Mouse (Mus musculus) right cerebral cortex, adult 18-20 months (tissue): Measurements from ENCODE around the gene Nceh1.
A peak's percentile ranks its signal among the peaks of the same experiment; 100 is the strongest.

Experiments
- DNase-seq: peaks from one replicate; pipeline ENCODE4 v3.0.0; 2022; ENCODE audit warnings: mixed read lengths

Gene Nceh1

DNA sequence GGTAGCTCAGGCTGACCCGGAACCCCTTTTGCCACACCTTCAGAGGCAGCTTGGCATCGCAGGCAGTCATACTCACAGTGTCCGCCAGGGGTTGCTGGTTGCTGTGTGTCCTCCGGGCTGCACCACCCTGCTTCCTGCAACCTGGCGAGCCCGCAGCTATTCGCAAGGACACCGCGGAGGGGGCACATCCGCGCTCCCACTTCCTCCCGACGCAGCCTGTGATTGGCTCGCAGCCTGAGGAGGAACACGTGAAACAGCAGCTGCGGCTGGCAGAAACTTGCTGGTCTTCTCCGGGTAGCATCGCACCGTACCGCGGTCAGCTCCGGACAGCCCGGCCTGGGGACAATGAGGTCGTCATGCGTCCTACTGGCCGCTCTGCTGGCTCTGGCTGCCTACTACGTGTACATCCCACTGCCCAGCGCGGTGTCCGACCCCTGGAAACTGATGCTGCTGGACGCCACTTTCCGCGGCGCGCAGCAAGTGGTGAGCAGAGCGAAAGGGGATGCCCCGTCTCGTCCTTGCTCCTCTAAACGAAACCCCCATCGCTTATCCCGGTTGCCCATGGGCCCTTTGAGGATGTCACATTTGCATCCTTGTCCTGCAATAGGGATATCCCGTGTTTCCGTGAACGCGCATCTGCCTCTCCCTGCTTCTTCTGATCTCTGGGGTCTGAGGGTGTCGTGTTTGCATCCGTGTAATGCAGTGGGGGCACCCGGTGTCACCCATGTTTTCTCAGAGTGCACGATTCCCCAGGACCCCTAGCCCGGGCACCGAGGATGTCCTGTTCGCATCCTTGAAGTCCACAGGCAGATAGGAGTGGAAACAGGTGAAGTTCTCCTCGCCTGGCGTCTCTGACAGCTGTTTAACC is at the start of gene Nceh1:
Gene Nceh1, plus strand, starts transcription at position 233 of the 868 bp plus-strand sequence.
- peak; percentile 97 for DNase-seq

- DNase-seq, result no peak
Observed at GRCm38 (mm10) chr3:27140101-27140500, 42.7 kb upstream of the Nceh1 start.

DNA sequence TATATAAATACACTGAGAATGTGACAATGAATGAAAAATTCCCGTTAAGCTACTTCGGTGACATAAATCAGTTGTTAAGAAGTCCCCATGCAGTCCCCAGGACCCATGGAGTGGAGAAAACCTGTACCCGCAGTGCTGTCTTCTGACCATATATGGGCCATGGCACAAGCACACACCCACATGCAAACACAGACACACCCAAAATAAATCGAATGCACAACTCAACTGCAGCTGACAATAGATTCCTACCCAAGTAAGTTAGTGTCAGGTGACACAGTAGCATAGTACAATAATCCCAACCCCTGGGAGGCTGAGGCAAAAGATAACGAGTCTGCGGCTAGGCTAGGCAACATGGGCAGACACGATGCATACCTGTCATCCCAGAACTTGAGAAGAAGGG is 39.2 kb upstream of the Nceh1 start:
- DNase-seq, result no peak

DNA sequence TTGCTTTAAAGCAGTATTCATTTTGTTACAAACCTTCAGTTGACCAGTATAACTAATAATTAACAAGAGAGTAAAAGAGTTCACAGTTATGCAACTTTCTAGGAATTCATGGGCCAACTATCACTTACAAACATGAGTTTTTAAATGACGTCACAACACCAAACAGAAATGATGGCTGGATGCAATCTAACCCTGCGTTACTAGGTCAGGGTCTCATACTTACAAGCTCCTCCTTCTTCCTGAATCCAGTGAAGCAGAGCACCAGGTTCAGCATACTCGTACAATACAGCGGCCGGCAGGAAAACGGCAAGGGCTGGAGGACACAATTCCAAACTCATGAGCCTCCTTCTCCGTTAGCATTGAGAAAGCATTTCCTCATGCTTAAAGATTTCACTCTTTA is 37.0 kb upstream of the Nceh1 start:
- no peak for DNase-seq

DNA sequence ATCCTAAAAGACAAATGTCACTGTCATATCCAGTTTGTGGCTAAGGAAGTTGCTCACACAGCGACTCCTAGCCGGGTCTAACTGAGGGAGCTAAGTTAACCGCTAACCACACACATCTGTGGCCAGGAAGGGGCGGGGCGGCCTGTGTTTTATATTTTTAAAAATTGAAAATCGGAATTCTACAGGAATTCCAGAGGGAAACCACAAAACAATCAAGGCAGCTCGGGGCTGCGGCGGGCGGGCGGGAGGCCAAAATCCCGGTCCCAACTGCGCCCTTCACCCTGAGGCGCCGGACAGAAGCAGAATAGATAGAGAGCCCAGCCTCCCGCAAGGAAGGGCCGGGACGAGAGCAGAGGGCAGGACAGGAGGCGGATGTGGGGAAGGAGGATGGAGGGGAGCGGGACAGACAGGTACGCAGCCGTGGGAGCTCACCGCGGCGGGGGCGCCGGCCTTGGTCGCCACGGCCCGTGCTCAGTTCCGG is 29.5 kb upstream of the Nceh1 start:
- no peak for DNase-seq

DNA sequence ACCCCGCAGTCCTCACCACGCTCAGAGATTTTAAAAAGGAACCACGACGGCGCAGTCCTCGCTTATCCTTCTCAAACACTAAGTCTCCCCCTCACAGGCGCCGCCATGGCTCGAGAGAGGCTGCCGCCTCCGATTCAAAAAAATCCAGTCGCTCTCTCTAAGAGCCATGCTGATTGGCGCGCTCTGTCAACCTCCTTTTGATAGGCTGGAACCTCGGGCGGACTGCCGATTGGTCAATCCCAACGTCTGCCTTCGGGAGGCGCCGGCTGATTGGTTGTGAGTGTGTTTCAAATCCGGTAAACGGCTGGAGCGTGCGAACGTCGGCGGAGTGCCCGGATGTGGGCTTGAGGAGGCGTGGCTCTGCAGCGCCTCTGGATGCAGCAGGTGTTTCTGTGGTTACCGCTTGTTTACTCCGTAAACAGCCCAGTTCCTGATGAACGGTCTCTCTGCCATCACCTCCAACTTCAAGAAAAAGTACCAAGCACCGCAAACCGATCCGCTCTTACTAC is 29.0 kb upstream of the Nceh1 start, which contains the start of gene Ect2:
Gene Ect2, minus strand, starts transcription at position 178 of the 509 bp plus-strand sequence.
- DNase-seq, result peak; percentile 99

DNA sequence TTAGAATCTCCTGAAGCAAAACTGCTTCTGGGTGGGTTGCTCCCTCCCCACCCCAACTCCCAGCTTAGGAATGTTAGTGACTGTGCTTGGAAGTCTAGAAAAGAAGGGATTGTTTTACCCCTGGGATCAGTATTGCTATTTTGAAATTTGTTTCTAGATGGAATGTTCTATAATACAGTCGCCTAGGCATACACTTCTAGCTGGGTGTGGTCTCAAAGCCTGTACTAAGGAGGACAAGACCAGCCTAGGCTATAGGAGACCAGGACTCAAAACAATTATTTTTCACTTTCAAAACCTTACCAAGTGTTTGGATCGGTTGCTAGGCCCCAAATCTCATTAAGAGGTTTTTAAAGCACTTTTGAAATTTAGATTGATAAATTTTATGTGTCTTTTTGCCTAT is 28.5 kb upstream of the Nceh1 start:
- DNase-seq, result no peak

GRCm38 (mm10) chr3:27155051-27155855 is 27.5 kb upstream of the Nceh1 start:
- DNase-seq, result no peak

- DNase-seq, result no peak
Observed at GRCm38 (mm10) chr3:27155856-27156593, 26.7 kb upstream of the Nceh1 start.

- no peak for DNase-seq
Observed at GRCm38 (mm10) chr3:27156594-27156949, 26.2 kb upstream of the Nceh1 start.

DNA sequence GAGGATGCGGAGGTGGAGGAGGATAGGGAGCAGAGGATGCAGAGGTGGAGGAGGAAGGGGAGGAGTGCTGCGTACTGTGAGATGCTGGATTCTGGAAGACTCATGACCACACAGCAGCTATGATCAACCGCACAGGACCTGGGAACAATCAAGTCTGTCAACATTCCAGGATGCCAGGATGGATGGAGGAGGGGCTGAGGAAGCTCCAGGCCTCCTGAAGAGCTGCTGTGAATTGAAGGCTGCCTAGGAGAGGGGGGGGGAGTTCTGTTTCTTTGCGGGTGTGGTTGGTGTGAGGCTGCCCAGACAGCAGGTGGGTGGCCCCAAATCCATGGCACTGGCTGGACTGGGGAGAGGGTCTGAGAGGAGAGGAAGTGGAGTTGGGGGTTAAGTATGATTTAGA is 23.9 kb upstream of the Nceh1 start:
- no peak for DNase-seq

DNA sequence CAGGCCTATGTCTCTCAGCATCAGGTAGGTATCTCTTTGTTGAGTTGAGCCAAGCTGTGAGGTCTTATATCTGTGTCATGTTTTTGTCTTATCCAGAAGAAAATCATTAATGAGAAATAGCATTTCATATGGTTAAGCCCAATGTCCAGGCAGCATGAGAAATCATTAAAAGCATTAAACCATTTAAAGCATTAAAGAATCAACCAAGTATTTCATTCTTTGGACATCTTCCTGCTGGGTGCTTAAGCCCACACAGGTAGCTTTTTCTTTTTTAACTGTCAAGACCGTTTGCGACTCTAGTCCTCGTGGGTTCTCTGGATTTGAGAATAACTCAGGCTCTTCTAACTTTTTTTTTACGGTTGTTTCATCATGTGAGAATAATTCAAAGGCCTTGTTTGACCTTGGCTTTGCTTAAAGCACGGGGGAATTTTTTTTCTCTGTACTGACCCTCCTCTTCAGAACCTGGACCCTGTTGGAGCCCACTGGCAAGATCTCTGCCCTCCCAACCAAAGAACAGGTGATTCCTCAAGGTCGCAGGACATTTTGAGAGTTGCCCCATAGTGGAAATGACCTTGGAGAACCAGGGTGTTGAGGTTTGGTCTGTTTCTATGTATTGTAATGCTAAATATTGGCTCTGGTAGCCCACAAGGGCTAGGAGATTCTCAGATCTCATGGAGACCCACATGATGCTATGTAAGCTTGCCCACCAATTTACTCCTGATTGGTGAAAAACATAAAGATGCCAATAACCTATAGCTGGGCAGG is 20.9 kb upstream of the Nceh1 start:
- DNase-seq, result no peak

DNA sequence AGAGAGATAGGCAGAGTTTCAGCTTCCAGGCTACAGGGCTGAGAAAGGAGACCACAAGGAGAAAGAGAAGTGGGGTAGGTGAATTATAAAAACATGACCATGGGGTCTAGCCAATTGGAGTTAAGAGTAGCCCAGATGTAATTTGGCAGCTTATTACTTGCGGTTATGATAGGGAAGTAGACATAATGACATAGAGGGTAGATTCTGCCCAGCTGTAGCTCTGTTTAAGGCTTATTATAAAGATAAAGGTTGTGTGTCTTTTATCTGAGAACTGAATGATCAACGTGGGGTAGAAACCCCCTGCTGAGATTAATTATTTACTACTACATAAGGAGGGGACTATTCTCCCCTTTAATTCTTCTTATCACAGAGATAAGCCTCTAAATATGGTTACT is 20.4 kb upstream of the Nceh1 start:
- DNase-seq, result no peak

DNA sequence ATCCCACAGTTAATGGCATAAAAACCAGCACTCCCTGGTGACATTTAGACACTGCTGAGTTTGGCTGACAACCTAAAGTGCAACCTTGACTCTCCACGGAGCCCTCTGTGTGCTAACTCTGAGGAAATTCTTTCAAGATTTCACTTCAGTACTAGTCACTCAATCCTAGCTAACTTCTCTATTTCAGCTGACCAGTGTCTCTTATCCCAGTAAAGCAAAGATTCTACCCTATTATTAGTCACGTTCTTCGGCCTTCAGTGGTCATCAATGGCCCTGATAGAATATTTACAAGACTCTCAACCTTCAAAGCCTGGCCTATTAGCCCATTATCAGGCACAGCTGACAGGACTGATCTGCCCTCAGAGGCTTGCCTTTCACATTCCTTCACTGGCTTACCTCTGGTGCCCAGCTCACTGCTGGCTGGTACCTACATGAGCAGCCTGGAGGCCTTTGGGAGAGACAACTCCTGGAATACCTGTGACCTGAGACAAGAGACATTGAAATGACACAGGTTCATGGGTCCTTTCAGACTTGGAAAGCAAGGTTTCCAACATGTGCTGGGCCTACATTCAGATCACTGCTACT is 17.2 kb upstream of the Nceh1 start:
- no peak for DNase-seq

DNA sequence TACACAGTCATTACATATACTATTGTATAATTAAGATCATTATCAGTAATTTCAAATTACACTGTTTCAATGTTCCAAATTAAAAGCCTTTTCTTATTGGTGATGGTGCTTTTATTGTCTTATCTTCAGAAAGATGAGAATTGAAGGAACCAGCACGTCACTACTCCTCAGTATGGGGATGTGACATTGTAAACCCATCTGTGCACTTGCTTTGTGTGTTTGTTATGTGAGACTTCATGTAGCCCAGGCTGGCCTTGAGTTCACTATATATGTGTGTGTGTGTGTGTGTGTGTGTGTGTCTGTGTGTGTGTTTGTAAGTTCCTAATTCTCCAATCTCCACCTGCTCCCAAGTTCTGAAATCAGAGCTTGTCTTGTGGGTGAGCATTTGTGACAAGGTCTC is 12.5 kb upstream of the Nceh1 start:
- no peak for DNase-seq

DNA sequence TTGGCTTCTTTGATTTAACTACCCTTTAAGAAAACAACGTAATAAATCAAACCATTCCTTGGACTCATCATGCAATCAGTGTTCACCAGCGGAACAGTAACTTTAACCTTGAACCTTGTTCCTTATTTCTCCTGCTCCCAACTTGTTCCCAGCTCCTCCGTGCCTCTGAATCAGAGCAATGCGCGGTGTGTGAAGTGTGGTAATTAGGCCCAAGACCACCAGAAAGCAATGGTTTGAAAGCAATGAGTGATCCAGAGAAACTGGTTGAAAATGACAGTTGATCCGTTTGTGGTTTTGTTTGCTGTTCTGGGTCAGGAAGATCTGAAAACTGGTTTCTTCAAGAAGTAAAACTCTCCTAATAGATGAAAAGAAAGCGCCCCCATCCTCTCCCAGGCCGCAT is 3.1 kb upstream of the Nceh1 start:
- no peak for DNase-seq

DNA sequence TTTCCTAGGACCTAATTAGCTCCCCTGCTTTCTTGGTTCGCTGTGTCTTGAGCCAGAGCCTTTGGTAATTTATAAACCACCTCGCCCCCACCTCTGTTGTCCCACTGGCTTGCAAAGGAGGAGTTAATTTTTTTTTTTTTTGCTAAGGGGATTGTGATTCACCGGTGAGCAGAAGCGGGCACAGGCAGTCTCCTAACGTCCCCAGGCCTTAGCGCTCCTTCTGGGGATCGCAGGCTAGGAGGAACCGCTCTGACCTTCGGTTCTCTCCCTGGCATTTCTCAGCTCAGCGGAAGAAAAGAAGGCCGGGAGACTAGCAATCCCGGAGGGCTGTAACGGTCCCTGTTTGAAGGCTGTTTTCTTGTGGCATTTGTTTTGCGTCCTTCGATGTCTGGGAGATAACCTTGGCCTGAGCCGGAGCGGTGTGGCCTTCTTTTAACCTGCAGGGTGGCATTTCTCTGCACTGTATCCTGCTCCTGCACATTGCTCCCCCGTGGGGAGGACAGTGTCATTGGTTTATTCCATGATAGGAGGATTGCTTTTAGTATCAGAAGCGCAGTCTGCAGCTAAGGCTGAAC is 923 bp downstream of the Nceh1 start:
- peak; percentile 50 for DNase-seq

DNA sequence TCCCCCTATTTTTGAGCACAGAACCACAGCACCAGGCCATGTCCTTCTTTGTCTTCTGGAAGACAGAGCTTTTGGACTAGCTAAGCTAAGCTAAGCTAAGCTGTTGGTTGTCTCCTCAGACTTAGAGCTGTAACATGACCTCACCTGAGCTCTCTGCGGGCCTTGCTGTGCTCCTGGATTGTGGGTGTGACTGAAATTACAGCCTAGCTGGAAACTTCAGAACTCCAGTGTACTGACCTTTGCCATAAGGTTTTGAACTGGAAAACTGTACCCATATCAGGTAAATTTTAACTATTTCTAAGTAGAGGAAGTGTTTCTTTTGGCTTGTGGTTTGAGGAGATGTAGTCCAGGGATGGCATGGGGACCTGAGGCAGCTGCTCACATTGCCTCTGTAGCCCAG is 5.6 kb downstream of the Nceh1 start:
- no peak for DNase-seq

DNA sequence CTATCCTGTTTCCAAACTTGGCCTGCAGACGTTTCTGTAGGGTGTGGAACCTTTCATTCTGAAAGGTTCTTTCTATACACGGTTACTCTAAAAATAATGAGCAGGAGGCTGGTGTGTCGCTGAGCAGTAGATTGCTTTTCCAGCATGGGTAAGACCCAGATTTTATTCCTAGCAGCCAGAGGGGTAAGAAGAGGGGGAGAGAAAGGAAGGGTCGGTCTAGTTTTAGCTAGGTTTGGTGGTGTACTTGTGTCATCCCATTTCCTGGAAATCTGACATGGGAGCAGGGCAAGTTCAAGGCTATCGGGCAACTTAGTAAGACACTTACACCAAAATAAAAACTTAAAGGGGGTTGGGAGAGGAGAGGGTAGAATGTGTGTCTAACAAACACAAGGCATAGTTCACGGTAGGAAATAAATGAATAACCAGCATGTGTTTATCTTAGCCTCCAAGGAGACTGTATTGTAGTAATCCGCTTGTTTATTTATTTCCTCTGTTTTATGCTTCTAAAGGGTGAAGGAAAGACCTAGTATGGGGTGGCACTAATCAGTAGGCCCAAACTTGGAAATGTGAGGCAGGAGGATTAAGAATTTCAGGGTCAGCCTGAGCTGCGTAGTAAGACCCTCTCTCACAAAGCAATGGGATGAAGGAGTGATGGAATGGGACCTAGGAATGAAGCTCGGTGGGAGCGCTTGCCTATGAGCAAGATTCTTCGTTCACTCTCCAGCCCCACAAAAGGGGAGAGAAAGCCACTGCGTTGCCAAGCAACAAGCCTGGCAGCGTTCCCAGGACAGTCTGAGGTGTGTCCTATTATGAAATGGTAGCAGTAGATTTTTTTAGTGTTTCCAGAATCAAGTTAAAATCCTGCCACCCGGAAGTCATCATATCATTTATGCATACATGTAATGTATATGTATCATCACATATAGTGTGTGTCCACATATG is 6.8 kb downstream of the Nceh1 start:
- DNase-seq, result peak; percentile 85

- no peak for DNase-seq
Observed at GRCm38 (mm10) chr3:27190865-27191264, 8.1 kb downstream of the Nceh1 start.
